Mouse (Mus musculus) testis, adult 2 months (tissue): ENCODE measurements around the gene Gpx3. TPM values are rescaled to one million over a fixed set of nuclear protein-coding genes. Genes with fewer than 3 reads are reported as not detected.
"Not testable (repeated sequence)": the region's sequence is repeated elsewhere in the genome, so short reads cannot be mapped to it uniquely, and the experiment has no call there.

Experiments
- H3K27ac ChIP-seq: fragments of 200-500 bp; 2 replicates; pipeline ENCODE4 v1.5.1; 2012; ENCODE audit warnings: low read depth, low read length; ENCODE audit not compliant: control insufficient read depth, insufficient read depth
- H3K27me3 ChIP-seq: fragments of 200-500 bp; 2 replicates; pipeline ENCODE4 v1.6.1; 2012; ENCODE audit warnings: mild to moderate bottlenecking, low read length, moderate library complexity; ENCODE audit not compliant: control insufficient read depth, insufficient read depth
- H3K36me3 ChIP-seq: fragments of 200-500 bp; 2 replicates; pipeline ENCODE4 v1.6.1; 2012; ENCODE audit warnings: mild to moderate bottlenecking, low read length; ENCODE audit not compliant: control insufficient read depth, insufficient read depth
- H3K4me1 ChIP-seq: fragments of 200-500 bp; 2 replicates; pipeline ENCODE4 v1.6.1; 2012; ENCODE audit warnings: low read length; ENCODE audit not compliant: control insufficient read depth, insufficient read depth
- H3K4me3 ChIP-seq: fragments of 200-500 bp; 2 replicates; pipeline ENCODE4 v1.5.1; 2012; ENCODE audit warnings: low read depth, mild to moderate bottlenecking, low read length, moderate library complexity, mixed read lengths; ENCODE audit not compliant: control insufficient read depth
- CTCF ChIP-seq: fragments of 200-500 bp; IDR thresholded peaks from 2 replicates; pipeline ENCODE4 v1.5.1; 2012; ENCODE audit warnings: low read depth, mild to moderate bottlenecking, inconsistent platforms, low read length, moderate library complexity; ENCODE audit not compliant: control insufficient read depth, insufficient read depth, insufficient replicate concordance
- POLR2A ChIP-seq: fragments of 200-500 bp; IDR thresholded peaks from 2 replicates; pipeline ENCODE4 v1.6.1; 2012; ENCODE audit warnings: low read depth, mild to moderate bottlenecking, inconsistent platforms, low read length, moderate library complexity; ENCODE audit not compliant: control insufficient read depth
- polyA plus RNA-seq: library from polyadenylated mRNA; depleted of rRNA; stranded (reverse); fragments of >200 nt; gene quantifications from 2 replicates; pipeline ENCODE4 v1.2.3, GENCODE M21; 2012

The Gpx3 gene
- polyA plus RNA-seq, 1 experiment: 13.0 TPM

DNA sequence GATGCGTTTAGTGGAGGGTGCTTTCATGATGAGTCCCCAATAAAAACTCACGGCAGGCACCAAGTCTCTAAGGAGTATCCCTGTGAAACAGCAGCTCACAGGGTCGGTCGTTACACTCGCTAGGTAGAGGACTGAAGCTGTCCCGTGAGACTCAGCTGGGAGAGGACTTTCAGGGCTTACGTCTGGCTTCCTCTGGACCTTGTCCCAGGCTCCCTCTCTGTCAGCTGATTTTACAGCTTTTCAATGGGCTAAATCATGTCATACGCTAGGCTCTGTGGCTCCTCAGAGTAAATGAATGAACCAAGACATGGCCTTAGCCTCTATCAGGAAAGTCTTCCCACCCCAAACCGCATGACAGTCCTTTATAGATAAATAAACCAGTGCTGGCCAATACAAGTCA is 7.7 kb upstream of the Gpx3 start:
- no peaks in the 10 kb centered on the region for H3K36me3 ChIP-seq
- TF ChIP-seq CTCF (no peak), POLR2A (no peak)
- H3K27me3 ChIP-seq: no peaks in the 10 kb centered on the region
- H3K4me1 ChIP-seq: peaks cover 6% of the 10 kb centered on the region
- H3K4me3 ChIP-seq: no peak overlapping the region
- no peak overlapping the region for H3K27ac ChIP-seq

DNA sequence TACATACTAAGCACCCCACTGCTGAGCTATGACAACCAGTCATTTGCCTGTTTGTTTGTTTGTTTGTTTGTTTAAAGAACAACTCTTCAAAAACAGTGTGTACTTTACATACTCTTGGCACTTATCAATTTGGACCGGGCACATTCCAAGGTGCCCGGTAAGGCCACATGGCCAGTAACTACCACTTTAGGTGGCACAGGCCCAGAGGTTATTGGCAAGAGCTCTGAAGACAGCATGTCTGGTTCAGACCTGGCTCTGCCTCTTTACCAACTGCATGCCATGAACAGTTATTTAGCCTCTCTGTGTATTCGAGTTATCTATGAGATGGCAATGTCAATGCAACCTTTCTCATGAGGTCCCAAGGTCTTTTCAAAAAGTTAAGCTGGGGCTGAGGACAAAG is 5.6 kb upstream of the Gpx3 start:
- not testable (repeated sequence) for H3K4me1 ChIP-seq, H3K36me3 ChIP-seq

DNA sequence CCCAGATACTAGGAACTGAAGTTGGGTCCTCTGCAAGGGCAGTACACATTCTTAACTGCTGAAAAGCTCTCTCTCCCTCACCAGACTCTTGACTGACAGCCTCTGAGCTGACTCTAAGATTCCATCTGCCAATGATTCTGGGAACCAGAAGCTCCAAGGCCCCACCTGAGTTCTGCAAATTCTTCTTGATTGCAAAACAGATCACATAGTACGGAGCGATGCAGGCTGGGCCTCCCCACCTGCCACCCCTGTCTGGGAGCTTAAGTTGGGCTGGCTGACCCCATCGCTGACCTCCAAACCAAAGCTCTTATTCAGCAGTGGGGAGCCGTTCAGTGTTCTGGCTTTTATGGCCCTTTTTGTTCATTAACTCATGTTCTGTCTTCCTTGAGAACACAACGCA is 4.8 kb upstream of the Gpx3 start:
- TF ChIP-seq CTCF (no peak), POLR2A (no peak)
- no peak overlapping the region for H3K4me3 ChIP-seq
- no peaks in the 10 kb centered on the region; the same call in 1 of the 2 replicates for H3K4me1 ChIP-seq
- no peak overlapping the region for H3K27ac ChIP-seq
- H3K36me3 ChIP-seq: no peaks in the 10 kb centered on the region
- H3K27me3 ChIP-seq: no peaks in the 10 kb centered on the region

More for the DNA sequence above, 5.6 kb upstream of the Gpx3 start:
- H3K27me3 ChIP-seq, H3K27ac ChIP-seq, H3K4me3 ChIP-seq: not testable (repeated sequence)

DNA sequence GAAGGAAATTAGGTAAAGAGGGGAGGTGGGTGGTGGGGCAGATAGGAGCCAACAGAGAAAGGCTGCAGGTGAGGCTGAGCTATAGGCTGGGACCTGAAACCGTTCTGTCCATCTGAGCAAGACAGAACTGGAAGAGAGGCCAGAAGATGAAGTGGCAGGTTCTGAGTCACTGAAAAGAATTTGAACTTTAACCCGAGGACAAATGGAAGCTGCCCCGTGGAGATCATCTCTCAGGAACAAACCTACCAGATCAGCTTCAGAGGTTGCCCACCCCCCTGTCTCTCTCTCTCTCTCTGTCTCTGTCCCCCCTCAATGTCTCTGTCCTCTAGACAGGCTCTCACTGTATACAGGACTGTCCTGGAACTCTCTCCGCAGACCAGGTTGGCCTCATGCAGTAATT is 2.6 kb upstream of the Gpx3 start:
- H3K36me3 ChIP-seq: no peaks in the 10 kb centered on the region
- no peak overlapping the region for H3K4me3 ChIP-seq
- no peaks in the 10 kb centered on the region for H3K27me3 ChIP-seq
- peaks cover 5% of the 10 kb centered on the region for H3K4me1 ChIP-seq
- TF ChIP-seq POLR2A (no peak), CTCF (no peak)
- no peak overlapping the region for H3K27ac ChIP-seq

DNA sequence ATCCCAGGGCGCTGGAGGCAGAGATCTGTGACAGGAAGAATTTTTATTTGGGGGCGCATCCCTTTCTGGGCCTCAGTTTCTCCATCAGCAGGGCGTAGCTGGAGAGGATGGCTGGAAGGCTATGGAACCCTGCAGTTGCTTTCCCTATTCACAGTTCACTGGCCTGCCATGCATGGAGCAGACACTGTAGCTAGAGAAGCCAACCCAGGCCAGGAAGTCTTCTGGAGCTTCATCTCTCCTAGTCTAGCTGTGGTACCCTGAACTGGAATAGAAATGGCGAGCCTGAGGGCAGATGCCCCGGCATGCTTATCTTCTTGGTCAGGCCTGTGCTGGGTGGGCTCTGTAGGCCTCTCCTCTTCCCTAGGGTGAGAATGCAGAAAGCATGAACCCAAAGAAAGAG is 1.1 kb downstream of the Gpx3 start:
- H3K4me1 ChIP-seq: peaks cover 5% of the 10 kb centered on the region
- H3K27me3 ChIP-seq: no peaks in the 10 kb centered on the region
- no peak overlapping the region for H3K4me3 ChIP-seq
- H3K27ac ChIP-seq: no peak overlapping the region
- TF ChIP-seq POLR2A: no peak
- no peak for TF ChIP-seq CTCF
- no peaks in the 10 kb centered on the region for H3K36me3 ChIP-seq

DNA sequence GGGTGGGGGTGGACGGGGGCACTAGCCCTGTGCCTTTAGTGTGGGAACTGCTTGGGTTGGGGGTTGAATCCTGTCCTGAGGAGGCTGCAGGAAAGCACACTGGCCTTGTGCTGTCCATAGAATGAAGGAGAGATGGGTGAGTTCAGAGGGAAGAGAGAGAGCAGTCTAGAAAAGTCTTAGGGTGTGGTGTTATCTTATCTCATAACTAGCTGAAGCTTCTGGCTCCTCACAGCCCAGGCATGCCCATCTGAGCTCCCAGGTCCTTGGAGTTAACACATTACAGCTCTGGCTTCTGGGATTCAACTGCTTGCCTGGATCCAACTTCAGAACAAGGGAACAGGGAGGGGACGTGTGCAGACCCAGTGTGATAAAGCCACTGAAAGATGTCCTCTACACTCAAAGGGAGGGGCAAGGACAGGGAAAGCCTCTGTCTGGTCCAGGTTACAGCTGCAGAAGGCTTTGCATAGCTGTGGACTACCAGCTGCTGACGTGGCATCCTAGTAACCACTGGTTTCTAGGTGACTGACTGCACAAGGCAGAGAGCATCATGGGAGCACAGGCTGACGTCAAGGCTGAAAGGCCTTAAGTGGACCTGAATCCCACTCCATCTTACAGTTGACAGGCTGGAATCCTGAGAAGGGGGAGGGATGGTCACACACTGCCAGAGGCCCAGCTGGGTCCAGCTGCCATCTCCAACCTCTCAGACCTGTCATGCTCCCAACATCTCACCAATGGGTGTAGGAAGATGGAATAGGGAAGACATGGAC is 1.9 kb downstream of the Gpx3 start:
- Histone ChIP-seq H3K4me3 (no peak overlapping the region), H3K27ac (no peak overlapping the region), H3K27me3 (no peaks in the 10 kb centered on the region)

DNA sequence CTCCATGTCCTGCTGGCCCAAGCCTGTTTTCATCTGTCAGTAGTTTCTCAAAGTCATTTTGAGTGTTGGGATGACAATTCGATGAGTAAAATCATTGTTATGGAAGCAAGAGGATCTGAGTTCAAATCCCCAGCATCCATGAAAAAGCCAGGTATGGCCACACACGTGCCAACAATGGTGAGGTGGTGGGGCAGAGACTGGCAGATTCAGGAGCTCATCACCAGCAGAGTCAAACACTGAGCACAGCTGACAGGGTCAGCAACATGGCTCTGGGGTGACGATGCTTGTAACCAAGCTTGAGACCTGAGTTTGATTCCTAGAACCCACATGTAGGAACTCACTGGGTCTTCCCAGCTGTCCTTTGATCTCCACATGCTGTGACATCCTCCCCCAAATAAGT is 2.8 kb downstream of the Gpx3 start:
- H3K27me3 ChIP-seq: no peaks in the 10 kb centered on the region
- H3K4me3 ChIP-seq: no peak overlapping the region
- no peaks in the 10 kb centered on the region for H3K36me3 ChIP-seq
- H3K4me1 ChIP-seq: peaks cover 5% of the 10 kb centered on the region
- TF ChIP-seq CTCF (no peak), POLR2A (no peak)
- no peak overlapping the region for H3K27ac ChIP-seq

More for the DNA sequence above, 1.9 kb downstream of the Gpx3 start:
- H3K4me1 ChIP-seq: peaks cover 5% of the 10 kb centered on the region
- no peaks in the 10 kb centered on the region for H3K36me3 ChIP-seq
- TF ChIP-seq CTCF (no peak), POLR2A (no peak)

DNA sequence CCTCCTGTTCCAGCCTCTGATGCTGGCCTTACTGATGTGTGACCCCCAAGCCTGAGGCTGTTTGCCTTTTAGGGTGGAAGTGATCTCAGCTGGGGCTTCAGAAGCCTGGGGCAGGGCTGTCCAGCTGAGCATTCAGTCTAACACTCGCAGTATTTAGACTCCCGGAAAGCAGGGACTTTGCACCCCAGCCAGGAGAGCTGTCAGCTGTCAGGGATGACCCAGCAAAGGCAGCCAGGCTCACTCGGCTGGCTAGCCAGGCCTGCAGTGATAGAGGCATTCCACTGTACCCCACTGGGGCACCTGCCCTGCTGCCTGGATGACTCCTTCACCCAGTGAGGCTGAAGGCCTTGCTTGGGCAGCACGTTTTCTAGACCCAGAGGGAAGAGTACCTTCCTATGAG is 3.7 kb downstream of the Gpx3 start:
- TF ChIP-seq POLR2A: no peak
- no peak for TF ChIP-seq CTCF
- H3K27ac ChIP-seq: no peak overlapping the region
- no peak overlapping the region for H3K4me3 ChIP-seq
- no peaks in the 10 kb centered on the region for H3K36me3 ChIP-seq
- H3K4me1 ChIP-seq: peaks cover 5% of the 10 kb centered on the region
- no peaks in the 10 kb centered on the region for H3K27me3 ChIP-seq
